Mouse (Mus musculus) ES-Bruce4 (cell line): Measurements from ENCODE around the gene Myo1f. TPM values are rescaled to one million over a fixed set of nuclear protein-coding genes. Genes with fewer than 3 reads are reported as not detected.

Source experiments
- H3K27ac ChIP-seq: 2 replicates; pipeline ENCODE4 v1.5.1; 2012; ENCODE audit warnings: low read length, inconsistent platforms; ENCODE audit not compliant: insufficient read depth
- H3K27me3 ChIP-seq: 2 replicates; pipeline ENCODE4 v1.6.1; 2012; ENCODE audit warnings: mild to moderate bottlenecking, low read length, inconsistent platforms; ENCODE audit not compliant: control insufficient read depth, poor library complexity, insufficient read depth, severe bottlenecking
- H3K36me3 ChIP-seq: 2 replicates; pipeline ENCODE4 v1.6.1; 2012; ENCODE audit warnings: inconsistent platforms, mild to moderate bottlenecking, low read length, moderate library complexity; ENCODE audit not compliant: control insufficient read depth, poor library complexity, insufficient read depth, severe bottlenecking
- H3K4me1 ChIP-seq: one replicate; pipeline ENCODE4 v1.8.1; 2011; ENCODE audit warnings: low read length; ENCODE audit not compliant: control insufficient read depth, insufficient read depth
- H3K4me3 ChIP-seq: 2 replicates; pipeline ENCODE4 v1.5.1; 2011; ENCODE audit warnings: low read depth, mild to moderate bottlenecking, low read length
- H3K9ac ChIP-seq: 2 replicates; pipeline ENCODE4 v1.6.1; 2012; ENCODE audit warnings: low read depth, mild to moderate bottlenecking, inconsistent platforms; ENCODE audit not compliant: poor library complexity, severe bottlenecking
- H3K9me3 ChIP-seq: replicated peaks from 2 replicates; pipeline ENCODE4 v1.6.1; 2012; ENCODE audit warnings: mild to moderate bottlenecking, low read length, inconsistent platforms; ENCODE audit not compliant: control insufficient read depth, poor library complexity, insufficient read depth, severe bottlenecking
- CTCF ChIP-seq: IDR thresholded peaks from one replicate; pipeline ENCODE4 v1.8.1; 2011; ENCODE audit warnings: low read depth, low read length
- EP300 ChIP-seq: IDR thresholded peaks from 2 replicates; pipeline ENCODE4 v1.6.1; 2011; ENCODE audit warnings: low read depth, low read length; ENCODE audit not compliant: insufficient read depth
- POLR2A ChIP-seq: IDR thresholded peaks from one replicate; pipeline ENCODE4 v1.8.1; 2011; ENCODE audit warnings: low read length; ENCODE audit not compliant: insufficient read depth
- polyA plus RNA-seq: library from polyadenylated mRNA; stranded (reverse); fragments of >200 nt; gene quantifications from 2 replicates; pipeline ENCODE4 v1.2.4, GENCODE M21; 2011; ENCODE audit warnings: low read depth; ENCODE audit not compliant: missing spikeins, insufficient read depth, insufficient read length

Gene Myo1f
- polyA plus RNA-seq, 1 experiment: not detected

- Histone ChIP-seq H3K9me3 (no peaks in the 10 kb centered on the region), H3K9ac (no peak overlapping the region), H3K4me3 (no peak overlapping the region), H3K36me3 (no peaks in the 10 kb centered on the region), H3K27ac (no peak overlapping the region), H3K4me1 (no peaks in the 10 kb centered on the region), H3K27me3 (no peaks in the 10 kb centered on the region)
- TF ChIP-seq POLR2A (no peak), CTCF (no peak), EP300 (no peak)
Measured at GRCm38 (mm10) chr17:33557922-33558321, 2.4 kb downstream of the Myo1f start.

- Histone ChIP-seq H3K36me3 (no peaks in the 10 kb centered on the region), H3K4me1 (no peaks in the 10 kb centered on the region)
Measured at GRCm38 (mm10) chr17:33563527-33564076, 8.1 kb downstream of the Myo1f start.

GRCm38 (mm10) chr17:33564599-33564998, 9.1 kb downstream of the Myo1f start:
- Histone ChIP-seq H3K9ac (no peak overlapping the region), H3K36me3 (no peaks in the 10 kb centered on the region), H3K27ac (no peak overlapping the region), H3K4me1 (no peaks in the 10 kb centered on the region), H3K27me3 (no peaks in the 10 kb centered on the region), H3K9me3 (no peaks in the 10 kb centered on the region), H3K4me3 (no peak overlapping the region)
- TF ChIP-seq CTCF (no peak), EP300 (no peak), POLR2A (no peak)

More at GRCm38 (mm10) chr17:33563527-33564076, 8.1 kb downstream of the Myo1f start:
- H3K9ac ChIP-seq: no peak overlapping the region
- H3K27ac ChIP-seq: no peak overlapping the region
- H3K27me3 ChIP-seq: no peaks in the 10 kb centered on the region
- H3K4me3 ChIP-seq: no peak overlapping the region
- TF ChIP-seq EP300: no peak
- H3K9me3 ChIP-seq: no peaks in the 10 kb centered on the region

GRCm38 (mm10) chr17:33566182-33566581, 10.7 kb downstream of the Myo1f start:
- Histone ChIP-seq H3K9ac (no peak overlapping the region), H3K27ac (no peak overlapping the region), H3K36me3 (no peaks in the 10 kb centered on the region), H3K27me3 (no peaks in the 10 kb centered on the region), H3K4me3 (no peak overlapping the region), H3K4me1 (no peaks in the 10 kb centered on the region), H3K9me3 (no peaks in the 10 kb centered on the region)
- TF ChIP-seq POLR2A: no peak
- TF ChIP-seq EP300: no peak
- TF ChIP-seq CTCF: no peak

- no peak overlapping the region for H3K27ac ChIP-seq
- no peaks in the 10 kb centered on the region for H3K9me3 ChIP-seq
- no peak for TF ChIP-seq EP300
- TF ChIP-seq POLR2A: no peak
- TF ChIP-seq CTCF: no peak
- H3K9ac ChIP-seq: no peak overlapping the region
- no peak overlapping the region for H3K4me3 ChIP-seq
- peaks cover 3% of the 10 kb centered on the region for H3K4me1 ChIP-seq
- no peaks in the 10 kb centered on the region for H3K36me3 ChIP-seq
- H3K27me3 ChIP-seq: no peaks in the 10 kb centered on the region
Measured at GRCm38 (mm10) chr17:33584061-33584460, 28.6 kb downstream of the Myo1f start.

GRCm38 (mm10) chr17:33586011-33586410, 30.5 kb downstream of the Myo1f start:
- Histone ChIP-seq H3K4me3 (peak overlapping the region; percentile 37), H3K9me3 (no peaks in the 10 kb centered on the region), H3K4me1 (peaks cover 3% of the 10 kb centered on the region), H3K36me3 (no peaks in the 10 kb centered on the region), H3K27me3 (no peaks in the 10 kb centered on the region), H3K9ac (peak overlapping the region; percentile 31), H3K27ac (no peak overlapping the region)
- TF ChIP-seq EP300 (no peak), CTCF (no peak), POLR2A (no peak)
